Comparison of ENCODE assay signal across 16 mouse cellular contexts in genomic region chrX:17568670-17569069, GRCm38 (mm10).
"Had no signal": no experiment of that assay in that cellular context is flagged by ENCODE, and none has a peak within 500 bp of the region (broad histone marks: within the 10 kb centered on the region; RNA-seq: fewer than 3 reads in every experiment).

No protein-coding gene starts in this region.

- H3K27ac ChIP-seq: lung, embryonic 15.5 days; macrophage; midbrain, embryonic 13.5 days; midbrain, embryonic 15.5 days; neural tube, embryonic 12.5 days; stomach, embryonic 15.5 days; stomach, postnatal 0 days had no signal

- H3K27me3 ChIP-seq: lung, embryonic 15.5 days; midbrain, embryonic 13.5 days; midbrain, embryonic 15.5 days; neural tube, embryonic 12.5 days; stomach, embryonic 15.5 days had no signal

- H3K9me3 ChIP-seq: lung, embryonic 15.5 days; megakaryocyte, embryonic 14.5 days; midbrain, embryonic 13.5 days; midbrain, embryonic 15.5 days; neural tube, embryonic 12.5 days; stomach, embryonic 15.5 days had no signal

- H3K4me2 ChIP-seq: lung, embryonic 15.5 days; midbrain, embryonic 11.5 days; midbrain, embryonic 13.5 days; midbrain, embryonic 15.5 days; neural tube, embryonic 12.5 days; stomach, embryonic 15.5 days had no signal

- ATAC-seq: lung, postnatal 0 days; midbrain, embryonic 13.5 days; midbrain, embryonic 15.5 days had no signal

- H3K9ac ChIP-seq: lung, embryonic 15.5 days; midbrain, embryonic 13.5 days; midbrain, embryonic 15.5 days; neural tube, embryonic 12.5 days; stomach, embryonic 15.5 days had no signal

- H3K4me1 ChIP-seq: lung, embryonic 15.5 days; neural tube, embryonic 12.5 days; stomach, embryonic 15.5 days had no signal

- H3K36me3 ChIP-seq: lung, embryonic 15.5 days; midbrain, embryonic 13.5 days; midbrain, embryonic 15.5 days; neural tube, embryonic 12.5 days; stomach, embryonic 15.5 days had no signal

- DNase-seq: lung, adult 2 months; lung, postnatal 14 days; right cerebral cortex, postnatal 14 days; thymus, adult 2 months; thymus, postnatal 25 days; thymus, postnatal 4 days had no signal

- H3K4me3 ChIP-seq: lung, embryonic 15.5 days; megakaryocyte, embryonic 14.5 days; midbrain, embryonic 13.5 days; midbrain, embryonic 15.5 days; neural tube, embryonic 12.5 days; stomach, embryonic 15.5 days had no signal
